Mouse (Mus musculus): ENCODE results near the gene D130043K22Rik. TPM values are rescaled to one million over a fixed set of nuclear protein-coding genes. Genes with fewer than 3 reads are reported as not detected.

Gene D130043K22Rik
- polyA plus RNA-seq, 1 experiment: not detected

DNA sequence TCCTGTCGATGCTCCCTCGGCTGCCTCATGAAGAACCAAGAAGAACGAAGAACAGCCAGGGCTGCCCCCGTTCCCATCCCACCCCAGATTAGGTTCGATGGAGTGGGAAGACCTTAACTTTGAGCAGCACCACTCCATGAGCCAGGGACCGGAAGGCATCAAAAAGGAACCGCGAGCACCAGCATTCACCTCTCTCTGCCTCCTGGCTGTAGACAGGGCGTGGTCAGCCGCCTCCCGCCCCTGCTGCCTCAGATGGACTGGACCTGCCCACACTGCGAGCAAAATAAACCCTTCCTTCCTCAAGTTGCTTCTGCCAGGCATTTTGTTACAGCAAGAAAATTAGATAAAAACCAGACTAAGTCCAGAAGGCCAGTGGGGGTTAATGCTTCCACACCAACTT, 16.1 kb downstream of the D130043K22Rik start:
- Histone ChIP-seq H3K27me3 (ENCODE audit: control insufficient read depth, insufficient read depth, low read length, poor library complexity, severe bottlenecking) (no peaks in the 10 kb centered on the region), H3K4me3 (ENCODE audit: low read depth, low read length) (no peak overlapping the region), H3K36me3 (ENCODE audit: control insufficient read depth, insufficient read depth, low read length, poor library complexity, severe bottlenecking) (no peaks in the 10 kb centered on the region), H3K9me3 (replicated peaks; ENCODE audit: control insufficient read depth, insufficient read depth, low read length, poor library complexity, severe bottlenecking) (no peaks in the 10 kb centered on the region), H3K9ac (ENCODE audit: low read depth, poor library complexity, severe bottlenecking) (no peak overlapping the region), H3K4me1 (ENCODE audit: control insufficient read depth, insufficient read depth, low read length) (no peaks in the 10 kb centered on the region), H3K27ac (ENCODE audit: insufficient read depth, low read length) (no peak overlapping the region)
- no peak for TF ChIP-seq EP300 (IDR thresholded peaks at IDR 0.05; ENCODE audit: insufficient read depth, low read depth, low read length)

DNA sequence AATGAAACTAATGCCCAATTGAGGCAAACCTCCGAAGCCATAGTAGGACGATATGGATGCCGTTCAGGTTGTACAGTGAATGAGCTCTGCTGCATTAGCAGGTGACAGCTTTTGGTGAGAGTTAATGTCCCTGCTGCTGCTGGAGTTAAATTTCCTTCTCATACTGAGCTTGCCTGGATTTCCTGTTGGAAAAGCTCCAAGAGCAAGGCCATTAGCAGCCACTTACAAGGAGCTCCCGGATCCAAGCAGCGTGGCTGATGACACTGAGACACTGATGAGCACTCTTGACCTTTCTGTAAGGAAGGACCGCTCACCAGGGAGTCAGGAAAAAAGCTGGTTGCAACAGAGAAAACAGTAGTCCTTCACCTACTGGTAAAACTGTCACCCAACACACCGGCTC, 17.1 kb downstream of the D130043K22Rik start:
- Histone ChIP-seq H3K9ac (ENCODE audit: low read depth, poor library complexity, severe bottlenecking) (no peak overlapping the region), H3K36me3 (ENCODE audit: control insufficient read depth, insufficient read depth, low read length, poor library complexity, severe bottlenecking) (no peaks in the 10 kb centered on the region), H3K27ac (ENCODE audit: insufficient read depth, low read length) (no peak overlapping the region), H3K4me1 (ENCODE audit: control insufficient read depth, insufficient read depth, low read length) (no peaks in the 10 kb centered on the region), H3K9me3 (replicated peaks; ENCODE audit: control insufficient read depth, insufficient read depth, low read length, poor library complexity, severe bottlenecking) (no peaks in the 10 kb centered on the region), H3K27me3 (ENCODE audit: control insufficient read depth, insufficient read depth, low read length, poor library complexity, severe bottlenecking) (no peaks in the 10 kb centered on the region), H3K4me3 (ENCODE audit: low read depth, low read length) (no peak overlapping the region)
- TF ChIP-seq EP300 (IDR thresholded peaks at IDR 0.05; ENCODE audit: insufficient read depth, low read depth, low read length) (no peak), CTCF (IDR thresholded peaks at IDR 0.05; ENCODE audit: low read depth, low read length) (no peak), POLR2A (IDR thresholded peaks at IDR 0.05; ENCODE audit: insufficient read depth, low read length) (no peak)

DNA sequence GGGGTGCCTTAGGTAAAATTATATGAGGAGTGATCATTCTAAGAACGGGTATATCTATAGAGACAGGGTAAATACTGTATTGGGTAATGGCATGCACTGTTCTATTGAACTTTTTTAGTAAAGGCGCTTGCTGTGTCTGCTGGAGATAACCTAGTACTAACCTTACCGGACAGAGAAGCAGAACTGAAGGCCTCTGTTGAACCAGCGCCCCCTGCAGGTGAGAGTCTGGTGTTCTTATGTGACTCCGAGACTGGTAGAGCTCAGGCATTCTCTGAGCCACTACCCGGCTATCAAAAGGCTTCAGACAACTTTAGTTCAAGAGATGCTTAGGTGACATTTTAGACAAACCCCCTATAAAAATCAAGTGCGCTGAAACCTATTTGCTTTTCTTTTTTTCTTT, 17.6 kb downstream of the D130043K22Rik start:
- H3K27ac ChIP-seq (ENCODE audit: insufficient read depth, low read length): no peak overlapping the region
- no peak overlapping the region for H3K4me3 ChIP-seq (ENCODE audit: low read depth, low read length)
- no peaks in the 10 kb centered on the region for H3K9me3 ChIP-seq (replicated peaks; ENCODE audit: control insufficient read depth, insufficient read depth, low read length, poor library complexity, severe bottlenecking)
- no peak overlapping the region for H3K9ac ChIP-seq (ENCODE audit: low read depth, poor library complexity, severe bottlenecking)
- TF ChIP-seq CTCF (IDR thresholded peaks at IDR 0.05; ENCODE audit: low read depth, low read length) (peak; percentile 79), POLR2A (IDR thresholded peaks at IDR 0.05; ENCODE audit: insufficient read depth, low read length) (no peak), EP300 (IDR thresholded peaks at IDR 0.05; ENCODE audit: insufficient read depth, low read depth, low read length) (no peak)
- H3K4me1 ChIP-seq (ENCODE audit: control insufficient read depth, insufficient read depth, low read length): no peaks in the 10 kb centered on the region
- H3K36me3 ChIP-seq (ENCODE audit: control insufficient read depth, insufficient read depth, low read length, poor library complexity, severe bottlenecking): no peaks in the 10 kb centered on the region
- no peaks in the 10 kb centered on the region for H3K27me3 ChIP-seq (ENCODE audit: control insufficient read depth, insufficient read depth, low read length, poor library complexity, severe bottlenecking)

DNA sequence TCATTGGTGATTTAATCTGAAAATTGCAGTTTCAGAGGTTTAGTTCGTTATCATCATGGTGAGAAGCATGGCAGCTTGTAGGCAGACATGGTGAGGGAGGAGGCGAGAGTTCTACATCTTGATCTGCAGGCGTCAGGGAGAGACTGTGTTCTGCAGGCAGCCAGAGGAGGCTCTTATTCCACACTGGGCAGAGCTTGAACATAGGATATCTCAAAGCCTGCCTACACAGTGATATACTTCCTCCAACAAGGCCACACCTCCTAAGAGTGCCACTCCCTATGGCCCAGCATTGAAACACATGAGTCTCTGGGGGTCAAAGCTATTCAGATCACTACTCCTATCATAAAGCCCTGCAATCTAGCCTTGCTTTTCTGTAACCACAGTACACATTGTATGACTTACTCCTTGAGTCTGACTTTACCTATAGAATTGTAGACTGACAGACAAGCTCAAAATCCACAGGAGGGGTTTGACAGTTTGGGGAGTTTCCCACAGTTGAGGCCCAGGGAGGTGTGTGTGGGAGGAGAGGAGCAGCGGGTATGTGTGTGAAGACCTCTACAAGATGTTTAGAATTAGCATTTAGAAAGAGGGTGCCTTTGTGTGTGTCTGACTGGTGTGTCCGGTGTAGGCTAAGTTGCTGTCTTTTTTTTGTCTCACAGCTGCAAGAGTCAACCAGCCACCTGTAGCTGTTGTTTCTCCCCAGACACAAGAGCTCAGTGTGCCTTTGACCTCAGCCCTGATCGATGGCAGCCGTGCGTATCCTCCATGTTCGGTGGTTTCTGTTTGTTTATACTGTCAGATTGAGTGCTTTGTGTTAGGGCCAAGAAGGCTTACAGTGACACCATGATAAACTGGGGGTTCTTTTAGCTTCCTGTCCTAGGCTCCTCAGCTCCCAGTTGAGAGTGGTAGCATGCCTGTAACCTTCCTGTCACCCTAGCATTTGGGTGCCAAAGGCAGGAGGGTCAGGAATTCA, 21.8 kb downstream of the D130043K22Rik start:
- TF ChIP-seq EP300 (IDR thresholded peaks at IDR 0.05; ENCODE audit: insufficient read depth, low read depth, low read length) (no peak), POLR2A (IDR thresholded peaks at IDR 0.05; ENCODE audit: insufficient read depth, low read length) (no peak), CTCF (IDR thresholded peaks at IDR 0.05; ENCODE audit: low read depth, low read length) (no peak)
- H3K9ac ChIP-seq (ENCODE audit: low read depth, poor library complexity, severe bottlenecking): no peak overlapping the region
- H3K9me3 ChIP-seq (replicated peaks; ENCODE audit: control insufficient read depth, insufficient read depth, low read length, poor library complexity, severe bottlenecking): no peaks in the 10 kb centered on the region
- H3K36me3 ChIP-seq (ENCODE audit: control insufficient read depth, insufficient read depth, low read length, poor library complexity, severe bottlenecking): no peaks in the 10 kb centered on the region
- H3K4me3 ChIP-seq (ENCODE audit: low read depth, low read length): no peak overlapping the region
- H3K27ac ChIP-seq (ENCODE audit: insufficient read depth, low read length): no peak overlapping the region
- no peaks in the 10 kb centered on the region for H3K4me1 ChIP-seq (ENCODE audit: control insufficient read depth, insufficient read depth, low read length)
- H3K27me3 ChIP-seq (ENCODE audit: control insufficient read depth, insufficient read depth, low read length, poor library complexity, severe bottlenecking): no peaks in the 10 kb centered on the region

DNA sequence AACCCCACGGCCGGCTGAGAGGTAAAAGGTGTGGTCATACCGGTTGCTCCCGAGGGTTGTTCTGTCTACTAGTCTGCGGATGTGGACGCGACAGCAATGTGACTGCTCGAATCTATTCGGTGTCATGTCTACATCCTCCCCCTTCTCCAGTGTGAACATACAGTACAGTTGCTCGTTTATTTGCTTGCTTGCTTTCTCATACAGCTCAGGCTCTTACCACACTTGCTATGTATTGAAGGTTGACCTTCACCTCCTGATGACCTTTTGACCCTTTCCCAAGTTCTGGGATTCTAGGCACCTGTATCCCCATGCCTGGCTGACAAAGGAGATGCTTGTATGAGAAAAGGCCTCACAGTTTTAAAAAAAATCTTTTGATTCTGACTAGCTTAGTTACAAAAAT, 22.9 kb downstream of the D130043K22Rik start:
- no peak overlapping the region for H3K4me3 ChIP-seq (ENCODE audit: low read depth, low read length)
- no peaks in the 10 kb centered on the region for H3K36me3 ChIP-seq (ENCODE audit: control insufficient read depth, insufficient read depth, low read length, poor library complexity, severe bottlenecking)
- no peak overlapping the region for H3K9ac ChIP-seq (ENCODE audit: low read depth, poor library complexity, severe bottlenecking)
- no peak overlapping the region for H3K27ac ChIP-seq (ENCODE audit: insufficient read depth, low read length)
- no peaks in the 10 kb centered on the region for H3K9me3 ChIP-seq (replicated peaks; ENCODE audit: control insufficient read depth, insufficient read depth, low read length, poor library complexity, severe bottlenecking)
- H3K27me3 ChIP-seq (ENCODE audit: control insufficient read depth, insufficient read depth, low read length, poor library complexity, severe bottlenecking): no peaks in the 10 kb centered on the region
- no peaks in the 10 kb centered on the region for H3K4me1 ChIP-seq (ENCODE audit: control insufficient read depth, insufficient read depth, low read length)
- TF ChIP-seq CTCF (IDR thresholded peaks at IDR 0.05; ENCODE audit: low read depth, low read length): no peak
- TF ChIP-seq POLR2A (IDR thresholded peaks at IDR 0.05; ENCODE audit: insufficient read depth, low read length): no peak
- no peak for TF ChIP-seq EP300 (IDR thresholded peaks at IDR 0.05; ENCODE audit: insufficient read depth, low read depth, low read length)

DNA sequence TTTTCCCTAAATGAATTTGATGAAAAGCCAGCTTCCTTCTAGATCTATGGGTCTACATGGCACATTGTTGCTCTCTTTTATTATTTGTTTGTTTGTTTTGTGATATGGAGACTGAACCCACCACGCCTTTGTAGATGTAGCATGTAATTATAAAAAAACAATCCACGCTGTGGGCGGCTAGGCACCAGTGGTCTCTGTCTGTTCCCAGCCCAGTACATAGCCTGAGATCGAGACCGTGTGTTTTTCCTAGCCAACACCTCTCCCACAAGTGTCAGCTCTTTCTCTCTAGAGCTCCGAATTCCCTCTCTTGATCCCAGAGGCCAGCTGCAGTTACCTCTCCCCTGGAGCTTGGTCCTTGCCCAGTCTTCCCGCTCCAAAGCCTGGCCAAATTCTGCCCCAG, 23.3 kb downstream of the D130043K22Rik start:
- H3K27ac ChIP-seq (ENCODE audit: insufficient read depth, low read length): no peak overlapping the region
- no peak overlapping the region for H3K4me3 ChIP-seq (ENCODE audit: low read depth, low read length)
- TF ChIP-seq POLR2A (IDR thresholded peaks at IDR 0.05; ENCODE audit: insufficient read depth, low read length): no peak
- no peak for TF ChIP-seq EP300 (IDR thresholded peaks at IDR 0.05; ENCODE audit: insufficient read depth, low read depth, low read length)
- TF ChIP-seq CTCF (IDR thresholded peaks at IDR 0.05; ENCODE audit: low read depth, low read length): no peak
- H3K36me3 ChIP-seq (ENCODE audit: control insufficient read depth, insufficient read depth, low read length, poor library complexity, severe bottlenecking): no peaks in the 10 kb centered on the region
- no peaks in the 10 kb centered on the region for H3K27me3 ChIP-seq (ENCODE audit: control insufficient read depth, insufficient read depth, low read length, poor library complexity, severe bottlenecking)
- H3K9me3 ChIP-seq (replicated peaks; ENCODE audit: control insufficient read depth, insufficient read depth, low read length, poor library complexity, severe bottlenecking): no peaks in the 10 kb centered on the region
- H3K9ac ChIP-seq (ENCODE audit: low read depth, poor library complexity, severe bottlenecking): no peak overlapping the region
- no peaks in the 10 kb centered on the region for H3K4me1 ChIP-seq (ENCODE audit: control insufficient read depth, insufficient read depth, low read length)

Data from ES-Bruce4 (cell line).